Mouse (Mus musculus) hindbrain, postnatal 0 days (tissue): ENCODE results near the gene Olfr1199. TPM values are rescaled to one million over a fixed set of nuclear protein-coding genes. Genes with fewer than 3 reads are reported as not detected.

Source experiments
- ATAC-seq: fragments of 200-750 bp; cut with Nextera tagmentation; 2 replicates; pipeline ENCODE4 v1.8.0; 2017; ENCODE audit warnings: mild to moderate bottlenecking, moderate TSS enrichment, moderate library complexity
- DNase-seq: peaks from one replicate; pipeline ENCODE4 v3.0.0-alpha.2; 2015; ENCODE audit warnings: low spot score
- H3K27ac ChIP-seq: fragments of 300-500 bp; sonication (generic); 2 replicates; pipeline ENCODE4 v1.5.1; 2014; ENCODE audit warnings: mild to moderate bottlenecking
- H3K27me3 ChIP-seq: fragments of 300-500 bp; sonication (generic); 2 replicates; pipeline ENCODE4 v1.6.1; 2014; ENCODE audit warnings: low read length, mixed read lengths; ENCODE audit not compliant: insufficient read depth
- H3K36me3 ChIP-seq: fragments of 300-500 bp; sonication (generic); 2 replicates; pipeline ENCODE4 v1.6.1; 2014; ENCODE audit warnings: low read length, mixed read lengths; ENCODE audit not compliant: insufficient read depth
- H3K4me1 ChIP-seq: fragments of 300-500 bp; sonication (generic); 2 replicates; pipeline ENCODE4 v1.6.1; 2014; ENCODE audit warnings: antibody characterized with exemption, low read length, mixed read lengths; ENCODE audit not compliant: insufficient read depth
- H3K4me2 ChIP-seq: fragments of 300-500 bp; sonication (generic); 2 replicates; pipeline ENCODE4 v1.6.1; 2014; ENCODE audit warnings: low read depth, mild to moderate bottlenecking, low read length, moderate library complexity, mixed read lengths
- H3K4me3 ChIP-seq: fragments of 300-500 bp; sonication (generic); 2 replicates; pipeline ENCODE4 v1.5.1; 2014; ENCODE audit warnings: low read length
- H3K9ac ChIP-seq: fragments of 300-500 bp; sonication (generic); replicated peaks from 2 replicates; pipeline ENCODE4 v1.6.1; 2014; ENCODE audit warnings: mild to moderate bottlenecking, low read length, moderate library complexity, mixed read lengths
- H3K9me3 ChIP-seq: fragments of 300-500 bp; sonication (generic); 2 replicates; pipeline ENCODE4 v1.6.1; 2016; ENCODE audit warnings: low read length, mixed read lengths
- CTCF ChIP-seq: IDR thresholded peaks from 2 replicates; pipeline ENCODE4 v1.5.1; 2016; ENCODE audit warnings: antibody characterized with exemption, control low read depth, low read depth
- WGBS: fragments of 180-500 bp; shearing (Covaris S2); extraction: QIAGEN DNeasy Blood & Tissue Kit; methylation state at CpG from one replicate; pipeline ENCODE4 v1.1.7; 2014; 5-methylcytosine and 5-hydroxymethylcytosine counted together
- polyA plus RNA-seq: library from polyadenylated mRNA; unstranded; fragments of >200 nt; fragmentation: Nextera tagmentation; extraction: Ambion mirVana; gene quantifications from 2 replicates; pipeline ENCODE4 v1.2.1, GENCODE M21; 2015
- total RNA-seq: library from RNA; depleted of rRNA; stranded (reverse); fragments of >200 nt; gene quantifications from 2 replicates; pipeline ENCODE4 v1.2.3, GENCODE M21; 2014; rRNA removed

Olfr1199 gene
- total RNA-seq (not detected in 2 replicates), polyA plus RNA-seq (not detected in 2 replicates)

- WGBS, result 96% methylated on average over 2 of the region's 2 CpGs
- Histone ChIP-seq H3K27ac (no peak within 1 kb of the TSS), H3K9me3 (no peaks in the 10 kb centered on the region), H3K9ac (no peak within 1 kb of the TSS), H3K36me3 (no peaks in the 10 kb centered on the region), H3K27me3 (no peaks in the 10 kb centered on the region), H3K4me3 (no peak within 1 kb of the TSS), H3K4me2 (no peak within 1 kb of the TSS), H3K4me1 (no peaks in the 10 kb centered on the region)
- no peak for DNase-seq
- ATAC-seq, result no peak
- TF ChIP-seq CTCF, result no peak
Observed at GRCm38 (mm10) chr2:88760369-88760768, at the start of gene Olfr1199. Gene Olfr1199 (minus strand): TSS chr2:88760469.

GRCm38 (mm10) chr2:88792736-88793135 lies 32.5 kb upstream of the Olfr1199 start, which contains the start of gene Olfr1201:
Gene Olfr1201 (plus strand): TSS chr2:88793036.
- no peak within 1 kb of the TSS for H3K27ac ChIP-seq
- H3K4me2 ChIP-seq, result no peak within 1 kb of the TSS
- WGBS, result 78% methylated on average over 6 of the region's 6 CpGs
- no peaks in the 10 kb centered on the region for H3K36me3 ChIP-seq
- no peak within 1 kb of the TSS for H3K4me3 ChIP-seq
- H3K4me1 ChIP-seq, result no peaks in the 10 kb centered on the region
- ATAC-seq, result no peak
- no peak within 1 kb of the TSS for H3K9ac ChIP-seq
- no peaks in the 10 kb centered on the region for H3K27me3 ChIP-seq
- TF ChIP-seq CTCF, result no peak
- no peak for DNase-seq
- H3K9me3 ChIP-seq, result no peaks in the 10 kb centered on the region

- no peak for TF ChIP-seq CTCF
- ATAC-seq (no peak), DNase-seq (no peak)
- Histone ChIP-seq H3K27ac (no peak within 1 kb of the TSS), H3K9me3 (no peaks in the 10 kb centered on the region), H3K4me1 (no peaks in the 10 kb centered on the region), H3K4me3 (no peak within 1 kb of the TSS), H3K9ac (no peak within 1 kb of the TSS), H3K27me3 (no peaks in the 10 kb centered on the region), H3K36me3 (no peaks in the 10 kb centered on the region), H3K4me2 (no peak within 1 kb of the TSS)
- 79% methylated on average over 2 of the region's 2 CpGs for WGBS
Observed at GRCm38 (mm10) chr2:88770388-88770787, 10.1 kb upstream of the Olfr1199 start, which contains the start of gene Olfr1200. Gene Olfr1200 (minus strand): TSS chr2:88770488.

GRCm38 (mm10) chr2:88751270-88751669 lies 9.0 kb downstream of the Olfr1199 start, which contains the start of gene Olfr1198:
Gene Olfr1198 (minus strand): TSS chr2:88751370.
- no peak for ATAC-seq
- H3K9me3 ChIP-seq, result no peaks in the 10 kb centered on the region
- H3K27me3 ChIP-seq, result no peaks in the 10 kb centered on the region
- no peak for DNase-seq
- no peak within 1 kb of the TSS for H3K9ac ChIP-seq
- no peak within 1 kb of the TSS for H3K27ac ChIP-seq
- H3K4me2 ChIP-seq, result no peak within 1 kb of the TSS
- no peaks in the 10 kb centered on the region for H3K4me1 ChIP-seq
- WGBS, result 79% methylated on average over 2 of the region's 2 CpGs
- no peaks in the 10 kb centered on the region for H3K36me3 ChIP-seq
- H3K4me3 ChIP-seq, result no peak within 1 kb of the TSS
- no peak for TF ChIP-seq CTCF

GRCm38 (mm10) chr2:88743379-88743778 lies 16.9 kb downstream of the Olfr1199 start:
- H3K4me1 ChIP-seq, result no peaks in the 10 kb centered on the region
- no peak overlapping the region for H3K27ac ChIP-seq
- TF ChIP-seq CTCF, result no peak
- 75% methylated on average over 3 of the region's 3 CpGs for WGBS
- H3K4me3 ChIP-seq, result no peak overlapping the region
- DNase-seq (no peak), ATAC-seq (no peak)
- H3K9ac ChIP-seq, result no peak overlapping the region
- no peaks in the 10 kb centered on the region for H3K36me3 ChIP-seq
- H3K4me2 ChIP-seq, result no peak overlapping the region
- no peaks in the 10 kb centered on the region for H3K27me3 ChIP-seq
- H3K9me3 ChIP-seq, result no peaks in the 10 kb centered on the region

GRCm38 (mm10) chr2:88732266-88732665 lies 28.0 kb downstream of the Olfr1199 start, which contains the start of gene Olfr1197:
Gene Olfr1197 (minus strand): TSS chr2:88732366.
- Histone ChIP-seq H3K27me3 (no peaks in the 10 kb centered on the region), H3K9ac (no peak within 1 kb of the TSS), H3K4me2 (no peak within 1 kb of the TSS), H3K36me3 (no peaks in the 10 kb centered on the region), H3K27ac (no peak within 1 kb of the TSS), H3K4me3 (no peak within 1 kb of the TSS), H3K4me1 (no peaks in the 10 kb centered on the region), H3K9me3 (no peaks in the 10 kb centered on the region)
- no peak for DNase-seq
- ATAC-seq, result no peak
- TF ChIP-seq CTCF, result no peak
- WGBS, result 87% methylated on average over 1 of the region's 1 CpGs

- H3K27me3 ChIP-seq, result no peaks in the 10 kb centered on the region
- no peak within 1 kb of the TSS for H3K9ac ChIP-seq
- TF ChIP-seq CTCF, result no peak
- no peaks in the 10 kb centered on the region for H3K9me3 ChIP-seq
- H3K4me3 ChIP-seq, result no peak within 1 kb of the TSS
- DNase-seq, result no peak
- ATAC-seq, result no peak
- no peak within 1 kb of the TSS for H3K27ac ChIP-seq
- 83% methylated on average over 2 of the region's 2 CpGs for WGBS
- H3K4me2 ChIP-seq, result no peak within 1 kb of the TSS
- no peaks in the 10 kb centered on the region for H3K36me3 ChIP-seq
- no peaks in the 10 kb centered on the region for H3K4me1 ChIP-seq
Observed at GRCm38 (mm10) chr2:88704497-88704896, 55.8 kb downstream of the Olfr1199 start, which contains the start of gene Olfr1196. Gene Olfr1196 (minus strand): TSS chr2:88704597.

Other genes with a start within 250 kb of the Olfr1199 start
- not detected in 2 replicates for gene Olfr1186, start 241.9 kb downstream of the Olfr1199 start, total RNA-seq
- not detected in 2 replicates for gene Olfr1186, start 241.9 kb downstream of the Olfr1199 start, polyA plus RNA-seq
- gene Olfr1188, start 203.5 kb downstream of the Olfr1199 start, total RNA-seq, result not detected in 2 replicates
- not detected in 2 replicates for gene Olfr1188, start 203.5 kb downstream of the Olfr1199 start, polyA plus RNA-seq
- not detected in 2 replicates for gene Olfr1189, start 174.0 kb downstream of the Olfr1199 start, total RNA-seq
- gene Olfr1189, start 174.0 kb downstream of the Olfr1199 start, polyA plus RNA-seq, result not detected in 2 replicates
- gene Olfr1191-ps1, start 119.9 kb downstream of the Olfr1199 start, total RNA-seq, result not detected in 2 replicates
- gene Olfr1191-ps1, start 119.9 kb downstream of the Olfr1199 start, polyA plus RNA-seq, result not detected in 2 replicates
- gene Olfr1192-ps1, start 112.0 kb downstream of the Olfr1199 start, total RNA-seq, result not detected in 2 replicates
- not detected in 2 replicates for gene Olfr1192-ps1, start 112.0 kb downstream of the Olfr1199 start, polyA plus RNA-seq
- not detected in 2 replicates for gene Olfr1193, start 84.8 kb downstream of the Olfr1199 start, total RNA-seq
- not detected in 2 replicates for gene Olfr1193, start 84.8 kb downstream of the Olfr1199 start, polyA plus RNA-seq
- gene Olfr1195, start 71.3 kb downstream of the Olfr1199 start, total RNA-seq, result not detected in 2 replicates
- gene Olfr1195, start 71.3 kb downstream of the Olfr1199 start, polyA plus RNA-seq, result not detected in 2 replicates
- not detected in 2 replicates for gene Olfr1196, start 55.9 kb downstream of the Olfr1199 start, total RNA-seq
- gene Olfr1196, start 55.9 kb downstream of the Olfr1199 start, polyA plus RNA-seq, result not detected in 2 replicates
- gene Olfr1197, start 28.1 kb downstream of the Olfr1199 start, total RNA-seq, result not detected in 2 replicates
- gene Olfr1197, start 28.1 kb downstream of the Olfr1199 start, polyA plus RNA-seq, result not detected in 2 replicates
- not detected in 2 replicates for gene Olfr1198, start 9.1 kb downstream of the Olfr1199 start, total RNA-seq
- gene Olfr1198, start 9.1 kb downstream of the Olfr1199 start, polyA plus RNA-seq, result not detected in 2 replicates
- not detected in 2 replicates for gene Olfr1200, start 10.0 kb upstream of the Olfr1199 start, total RNA-seq
- not detected in 2 replicates for gene Olfr1200, start 10.0 kb upstream of the Olfr1199 start, polyA plus RNA-seq
- not detected in 2 replicates for gene Olfr1201, start 32.6 kb upstream of the Olfr1199 start, total RNA-seq
- gene Olfr1201, start 32.6 kb upstream of the Olfr1199 start, polyA plus RNA-seq, result not detected in 2 replicates
- gene Olfr1202, start 54.0 kb upstream of the Olfr1199 start, total RNA-seq, result not detected in 2 replicates
- not detected in 2 replicates for gene Olfr1202, start 54.0 kb upstream of the Olfr1199 start, polyA plus RNA-seq
- gene Olfr1205, start 69.3 kb upstream of the Olfr1199 start, total RNA-seq, result not detected in 2 replicates
- gene Olfr1205, start 69.3 kb upstream of the Olfr1199 start, polyA plus RNA-seq, result not detected in 2 replicates
- not detected in 2 replicates for gene Olfr1204, start 88.8 kb upstream of the Olfr1199 start, total RNA-seq
- gene Olfr1204, start 88.8 kb upstream of the Olfr1199 start, polyA plus RNA-seq, result not detected in 2 replicates
- not detected in 2 replicates for gene Olfr1206, start 102.8 kb upstream of the Olfr1199 start, total RNA-seq
- gene Olfr1206, start 102.8 kb upstream of the Olfr1199 start, polyA plus RNA-seq, result not detected in 2 replicates
- not detected in 2 replicates for gene Olfr1208, start 141.8 kb upstream of the Olfr1199 start, total RNA-seq
- gene Olfr1208, start 141.8 kb upstream of the Olfr1199 start, polyA plus RNA-seq, result not detected in 2 replicates
- not detected in 2 replicates for gene Olfr1209, start 154.7 kb upstream of the Olfr1199 start, total RNA-seq
- gene Olfr1209, start 154.7 kb upstream of the Olfr1199 start, polyA plus RNA-seq, result not detected in 2 replicates
- gene Olfr1211, start 177.6 kb upstream of the Olfr1199 start, total RNA-seq, result not detected in 2 replicates
- not detected in 2 replicates for gene Olfr1211, start 177.6 kb upstream of the Olfr1199 start, polyA plus RNA-seq
- gene Olfr1212, start 193.5 kb upstream of the Olfr1199 start, total RNA-seq, result not detected in 2 replicates
- gene Olfr1212, start 193.5 kb upstream of the Olfr1199 start, polyA plus RNA-seq, result not detected in 2 replicates
- not detected in 2 replicates for gene Gm13762, start 219.8 kb upstream of the Olfr1199 start, total RNA-seq
- gene Gm13762, start 219.8 kb upstream of the Olfr1199 start, polyA plus RNA-seq, result not detected in 2 replicates
- not detected in 2 replicates for gene Olfr1214, start 232.2 kb upstream of the Olfr1199 start, total RNA-seq
- gene Olfr1214, start 232.2 kb upstream of the Olfr1199 start, polyA plus RNA-seq, result not detected in 2 replicates
- not detected in 2 replicates for gene Olfr1215, start 246.5 kb upstream of the Olfr1199 start, total RNA-seq
- gene Olfr1215, start 246.5 kb upstream of the Olfr1199 start, polyA plus RNA-seq, result not detected in 2 replicates